Mouse (Mus musculus) ovary, postnatal 36 days (tissue): Measurements from ENCODE around the gene Ctsa.
"Not testable (repeated sequence)": the region's sequence is repeated elsewhere in the genome, so short reads cannot be mapped to it uniquely, and the experiment has no call there.

Experiments used
- DNase-seq: peaks from one replicate; pipeline ENCODE4 v3.0.0; 2022; ENCODE audit warnings: low spot score, mixed read lengths

Gene Ctsa

DNA sequence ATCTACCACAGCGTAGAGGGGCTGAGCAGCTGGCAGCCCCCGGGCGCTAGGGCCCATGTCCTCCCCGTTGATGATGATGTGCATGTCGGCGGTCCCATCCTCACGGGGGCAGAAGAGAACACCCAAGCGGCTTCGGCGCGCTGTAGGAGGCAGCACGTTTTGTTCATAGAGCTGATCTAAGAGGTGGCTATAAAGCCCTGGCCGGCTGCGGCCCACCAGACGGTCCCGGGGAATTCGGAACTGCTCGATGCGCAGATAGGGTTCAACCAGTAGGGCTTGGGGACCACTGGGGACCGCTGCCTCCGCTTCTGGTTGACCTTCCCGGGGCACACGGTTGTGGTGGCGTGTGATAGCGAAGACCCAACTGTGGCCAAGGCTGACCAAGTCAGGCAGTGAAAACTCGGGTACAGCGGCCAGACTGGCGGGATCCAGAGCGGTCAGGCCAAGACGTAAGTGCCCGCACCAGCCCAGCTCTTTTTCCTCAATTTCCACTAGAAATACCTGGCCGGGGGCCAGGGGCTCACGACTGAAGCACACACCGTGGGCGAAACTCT lies at the start of gene Ctsa:
Ctsa (plus strand) TSS at position 126 of the 554 bp plus-strand sequence.
- peak; percentile 81 for DNase-seq

DNA sequence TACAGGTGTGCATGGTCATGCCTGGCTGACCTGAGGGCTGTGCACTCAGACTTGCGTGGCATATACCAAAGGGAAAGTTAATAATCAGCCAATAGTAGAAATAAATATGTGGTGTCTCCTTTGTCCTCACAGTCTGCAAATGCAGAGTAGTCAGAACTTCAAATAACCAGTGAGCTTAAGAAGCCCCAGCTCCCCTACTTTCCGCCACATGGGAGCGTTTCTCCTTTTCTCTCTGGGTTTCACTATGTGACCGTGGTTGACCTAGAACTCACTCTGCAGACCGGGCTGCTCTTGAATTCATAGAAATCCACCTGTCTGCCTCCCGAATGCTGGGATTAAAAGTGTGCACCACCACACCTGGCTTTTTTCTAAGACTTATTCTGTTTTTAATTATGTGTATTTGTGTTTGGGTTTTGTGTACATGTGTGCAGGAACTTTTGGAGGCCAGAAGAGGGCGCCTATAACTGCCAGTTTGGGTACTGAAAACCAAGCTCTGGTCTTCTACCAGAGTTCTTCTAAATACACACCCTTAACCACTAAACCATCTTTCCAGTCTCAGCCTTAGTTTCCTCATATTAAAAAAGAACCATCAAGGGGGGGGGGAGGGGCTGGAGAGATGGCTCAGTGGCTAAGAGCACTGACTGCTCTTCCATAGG lies 48.6 kb upstream of the Ctsa start:
- no peak for DNase-seq

DNA sequence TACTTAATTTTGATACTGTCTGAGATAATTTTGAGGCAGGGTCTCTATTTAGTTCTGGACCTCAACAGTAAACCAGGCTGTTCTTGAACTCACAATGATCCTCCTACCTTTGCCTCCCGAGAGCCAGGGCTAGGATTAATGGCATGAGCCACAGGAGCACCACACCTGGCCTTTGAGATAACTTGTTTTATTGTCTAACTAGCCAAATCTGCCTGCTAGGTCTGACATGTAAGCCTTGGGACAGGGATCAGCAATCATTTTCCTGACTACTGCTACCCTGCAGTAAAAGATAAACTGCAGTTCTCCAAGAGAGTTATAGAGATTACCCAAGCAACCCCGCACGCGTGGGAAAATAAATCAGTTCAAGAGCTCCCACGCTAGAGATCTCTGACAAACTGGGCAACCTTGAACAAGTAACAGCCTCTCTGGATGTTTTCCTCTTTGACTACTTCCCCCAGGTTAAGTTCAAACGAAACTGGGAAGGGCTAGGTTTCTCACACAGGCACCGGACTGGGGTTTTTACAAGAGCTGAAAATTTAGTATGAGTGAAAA lies 47.7 kb upstream of the Ctsa start:
- no peak for DNase-seq

DNA sequence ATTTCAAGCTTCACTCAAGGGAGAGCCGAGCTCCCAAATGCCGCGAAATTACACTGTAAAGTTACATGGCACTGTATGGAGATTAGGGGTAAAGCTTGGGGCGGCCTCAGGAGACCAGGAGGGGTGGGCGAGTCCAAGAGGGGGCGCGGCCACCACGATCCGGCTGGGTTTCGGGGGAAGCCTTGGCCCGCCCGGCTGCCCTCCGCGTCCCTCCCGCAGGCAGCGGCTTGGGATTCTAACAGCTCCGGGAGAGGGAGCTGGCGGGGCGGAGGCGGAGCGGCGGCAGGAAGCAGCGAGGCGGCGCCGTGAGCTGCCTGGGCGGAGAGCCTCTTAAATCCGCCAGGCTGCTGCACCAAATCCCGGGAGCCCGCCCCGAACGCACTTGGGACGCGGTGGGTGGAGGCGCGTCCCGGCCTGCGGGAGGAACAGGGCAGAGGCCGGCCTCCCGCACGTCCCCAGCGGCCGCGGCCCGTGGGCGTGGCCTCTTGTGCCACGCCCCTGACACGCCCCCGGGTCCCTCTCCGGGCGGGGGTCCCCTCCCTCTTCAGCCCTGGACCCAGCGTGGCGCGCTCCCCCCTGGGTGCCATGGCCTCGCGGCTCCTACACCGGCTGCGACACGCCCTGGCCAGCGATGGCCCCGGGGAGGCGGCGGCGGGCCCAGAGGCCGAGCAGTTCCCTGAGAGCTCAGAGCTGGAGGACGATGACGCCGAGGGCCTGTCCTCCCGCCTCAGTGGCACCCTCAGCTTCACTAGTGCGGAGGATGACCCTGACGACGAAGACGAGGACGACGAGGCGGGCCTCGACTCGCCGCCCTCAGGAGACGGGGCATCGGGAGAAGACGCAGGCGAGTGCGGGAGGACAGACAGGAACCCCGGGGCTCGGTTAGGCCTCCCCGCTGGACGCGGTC lies 46.9 kb upstream of the Ctsa start, which contains the start of gene Snx21:
Snx21 (plus strand) TSS at position 343 of the 907 bp plus-strand sequence.
- DNase-seq = peak; percentile 93

DNA sequence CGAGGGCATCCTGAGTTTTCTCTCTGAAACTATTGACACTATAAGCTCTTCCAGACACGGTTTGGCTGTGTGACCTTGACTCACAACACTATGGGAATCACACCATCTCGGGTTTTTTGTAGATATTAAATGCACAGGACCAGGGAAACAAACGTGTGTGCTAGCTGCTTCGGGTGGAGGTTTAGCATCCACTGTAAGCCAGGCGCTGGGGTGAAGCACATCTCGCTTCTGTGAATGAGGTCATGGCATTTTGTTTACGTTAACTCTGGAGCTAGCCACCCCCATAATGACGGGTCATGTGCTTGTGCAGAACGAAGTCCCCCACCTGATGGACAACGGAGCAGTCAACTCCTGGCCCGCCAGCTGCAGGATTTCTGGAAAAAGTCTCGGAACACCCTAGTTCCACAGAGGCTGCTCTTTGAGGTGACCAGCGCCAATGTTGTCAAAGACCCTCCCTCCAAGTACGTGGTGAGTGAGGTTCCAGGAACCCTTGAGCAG lies 46.2 kb upstream of the Ctsa start:
- DNase-seq = no peak

DNA sequence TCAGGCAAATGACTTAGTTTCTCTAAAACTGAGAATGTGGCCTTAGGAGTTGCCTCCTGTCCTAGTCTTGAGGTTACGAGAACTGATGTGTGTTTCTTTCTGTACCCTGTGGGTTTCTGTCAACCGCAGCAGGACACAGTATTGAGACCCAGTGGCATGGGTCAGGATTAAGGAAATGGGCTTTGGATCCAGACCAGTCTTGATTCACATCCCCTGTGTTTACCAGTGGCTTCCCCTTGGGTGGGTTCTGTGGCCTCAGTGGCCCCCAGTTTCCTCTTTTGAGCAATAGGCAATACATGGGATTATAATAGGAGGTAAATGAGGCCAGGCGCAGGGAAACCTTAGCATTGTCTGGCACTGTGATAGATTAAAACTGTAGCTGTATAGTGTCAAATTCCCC lies 45.6 kb upstream of the Ctsa start:
- no peak for DNase-seq

DNA sequence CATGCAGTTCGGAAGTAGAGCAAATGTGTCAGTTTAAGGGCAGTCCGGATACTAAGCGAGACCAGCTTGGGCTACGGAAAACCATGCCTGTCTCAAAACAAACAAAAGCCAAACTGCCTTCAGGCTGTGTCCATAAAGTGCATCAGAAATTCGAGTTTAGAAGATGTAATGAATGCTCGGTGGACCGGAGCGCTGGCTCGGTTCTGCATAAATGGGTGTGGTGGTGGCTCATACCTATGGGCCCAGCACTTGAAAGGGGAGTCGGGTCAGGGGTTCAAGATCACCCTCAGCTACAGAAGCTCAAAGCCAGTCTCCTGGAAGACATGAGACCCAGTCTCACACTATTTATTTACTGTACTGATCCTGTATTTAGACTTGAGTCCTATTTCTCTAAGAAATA lies 44.9 kb upstream of the Ctsa start:
- no peak for DNase-seq

DNA sequence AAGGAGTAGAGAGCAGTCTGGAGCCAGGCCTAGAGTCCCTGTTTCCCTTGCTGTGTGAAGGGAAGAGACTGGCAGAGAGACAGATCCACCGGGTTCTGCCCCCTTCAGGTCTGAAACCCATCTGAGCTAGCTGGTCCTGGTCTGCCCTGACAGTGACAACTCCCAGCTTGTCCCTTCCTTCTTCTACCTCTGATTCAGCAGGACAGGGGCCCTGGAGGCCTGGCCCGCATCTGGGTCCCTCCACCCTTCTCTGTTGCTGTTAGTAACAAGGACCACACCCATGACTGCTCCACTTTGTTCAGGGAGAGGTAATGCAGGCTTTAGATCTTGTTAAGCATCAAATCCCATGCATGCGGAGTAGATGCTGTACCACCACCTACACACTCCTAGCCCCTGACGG lies 44.3 kb upstream of the Ctsa start:
- DNase-seq = no peak

DNA sequence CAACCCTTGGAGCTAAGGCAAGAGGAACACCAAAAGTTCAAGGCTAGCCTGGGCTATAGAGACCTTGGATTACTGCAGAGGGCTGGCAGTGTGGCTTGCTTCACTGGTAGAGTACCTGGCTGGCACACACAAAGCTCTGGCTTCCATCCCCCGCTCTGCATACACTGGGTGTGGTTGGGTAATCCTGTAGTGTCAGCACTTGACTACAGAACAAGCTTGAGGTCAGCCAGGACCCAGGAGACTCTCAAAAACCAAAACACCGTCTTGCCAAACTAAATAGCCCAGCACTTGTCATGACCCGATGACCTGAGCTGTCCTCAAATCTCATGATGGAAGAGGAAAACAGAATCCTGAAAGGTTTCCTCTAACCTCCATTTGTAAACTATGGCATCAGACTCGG lies 42.2 kb upstream of the Ctsa start:
- DNase-seq = no peak

DNA sequence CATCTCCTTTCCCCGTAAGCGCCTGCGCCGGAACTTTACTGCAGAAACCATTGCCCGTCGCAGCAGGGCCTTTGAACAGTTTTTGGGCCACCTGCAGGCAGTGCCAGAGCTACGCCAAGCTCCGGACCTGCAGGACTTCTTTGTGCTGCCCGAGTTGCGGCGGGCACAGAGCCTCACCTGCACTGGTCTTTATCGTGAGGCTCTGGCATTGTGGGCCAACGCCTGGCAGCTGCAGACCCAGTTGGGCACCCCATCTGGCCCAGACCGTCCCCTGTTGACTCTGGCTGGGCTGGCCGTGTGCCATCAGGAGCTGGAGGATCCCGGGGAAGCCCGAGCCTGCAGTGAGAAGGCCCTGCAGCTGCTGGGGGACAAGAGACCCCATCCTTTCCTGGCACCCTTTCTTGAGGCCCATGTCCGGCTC lies 40.8 kb upstream of the Ctsa start:
- DNase-seq = no peak

DNA sequence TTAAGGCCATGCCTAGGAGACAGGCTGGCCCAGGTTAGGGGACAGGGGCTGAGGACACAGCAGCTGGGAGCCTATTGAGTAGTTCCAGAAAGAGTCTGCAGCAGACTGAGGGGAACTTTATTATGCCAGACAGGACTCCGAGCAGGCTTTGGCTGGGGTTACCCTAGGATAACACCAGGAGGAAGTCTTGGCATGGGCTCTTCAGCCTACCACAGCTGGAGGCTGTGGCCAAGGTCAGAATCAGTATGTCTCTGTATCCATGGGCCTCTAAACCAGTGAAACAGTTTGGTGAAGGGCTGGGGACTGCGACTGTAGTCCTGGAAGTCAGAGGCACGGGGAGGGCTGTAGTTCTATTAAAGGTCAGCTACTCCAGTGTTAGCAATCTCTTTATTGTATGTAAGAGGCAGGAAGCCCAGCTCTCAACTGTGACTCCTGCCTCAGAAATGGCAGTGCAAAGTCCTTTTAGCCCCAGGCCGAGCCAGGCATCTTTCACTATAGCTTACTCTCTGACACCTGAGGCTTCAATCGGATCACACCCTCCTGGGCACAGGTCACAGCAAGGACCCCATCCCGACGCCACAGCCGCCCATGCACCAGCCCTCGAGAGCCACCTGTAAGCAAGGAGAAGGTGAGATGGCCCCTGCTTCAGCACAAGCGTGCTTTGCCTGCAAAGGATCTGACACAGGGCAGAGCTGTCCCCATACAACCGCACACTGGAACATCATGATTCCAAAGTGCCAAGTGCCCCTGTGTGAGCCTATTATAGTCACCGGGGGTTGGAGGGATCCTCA lies 40.1 kb upstream of the Ctsa start:
- no peak for DNase-seq

DNA sequence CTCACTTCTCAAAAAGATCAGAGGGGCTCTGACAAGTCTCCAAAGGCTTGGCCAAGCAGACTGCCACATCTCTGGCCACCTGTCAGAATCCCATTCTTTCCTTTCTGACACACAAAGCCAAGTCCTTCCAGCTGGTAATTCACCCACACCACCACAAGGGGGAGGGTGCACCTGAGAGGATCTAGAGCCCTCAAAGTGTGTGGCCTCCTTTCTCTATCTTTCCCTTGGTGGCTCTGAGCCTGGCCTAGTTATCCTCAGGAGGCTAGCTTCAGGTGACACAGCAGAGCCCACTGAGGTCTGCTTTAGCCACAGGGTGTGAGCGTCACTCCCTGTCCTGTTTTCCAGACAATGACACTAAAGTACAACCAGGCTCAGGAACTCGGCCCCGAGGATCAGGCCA lies 39.4 kb upstream of the Ctsa start:
- DNase-seq = peak; percentile 50

DNA sequence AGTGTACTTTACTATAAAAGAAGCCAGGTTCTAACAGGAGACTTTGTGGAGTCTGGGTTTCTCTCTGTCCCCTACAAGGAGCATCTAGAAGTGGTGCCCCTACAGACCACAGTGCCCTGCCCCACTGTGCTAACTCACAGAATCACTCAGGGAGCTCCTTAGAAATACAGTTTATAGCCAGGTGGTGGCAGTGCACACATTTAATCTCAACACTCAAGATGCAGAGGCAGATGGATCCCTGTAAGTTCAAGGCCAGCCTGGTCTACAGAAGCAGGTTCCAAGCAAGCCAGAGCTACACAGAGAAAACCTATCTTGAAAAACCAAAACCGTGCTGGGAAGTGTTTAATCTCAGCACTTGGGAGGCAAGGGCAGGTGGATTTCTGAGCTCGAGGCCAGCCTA lies 38.9 kb upstream of the Ctsa start:
- no peak for DNase-seq

DNA sequence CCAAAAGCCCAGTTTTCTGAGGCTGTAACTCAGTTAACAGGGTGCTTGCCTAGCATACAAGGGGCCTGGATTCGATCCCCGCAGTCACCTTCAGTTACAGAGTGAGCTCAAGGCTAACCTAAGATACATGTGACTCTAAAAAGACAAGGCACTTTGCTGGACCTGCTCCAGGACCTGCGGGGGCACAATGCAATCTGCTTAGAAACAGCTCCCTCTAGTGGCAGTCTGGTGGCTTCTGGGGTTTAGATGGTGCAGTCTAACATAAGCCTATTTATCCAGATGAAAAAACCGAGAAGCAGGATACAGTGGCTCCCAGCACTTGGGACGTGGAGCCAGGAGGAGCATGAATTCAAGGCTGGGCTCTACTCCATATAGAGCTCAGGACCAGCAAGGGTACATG lies 38.4 kb upstream of the Ctsa start:
- DNase-seq = peak; percentile 81

DNA sequence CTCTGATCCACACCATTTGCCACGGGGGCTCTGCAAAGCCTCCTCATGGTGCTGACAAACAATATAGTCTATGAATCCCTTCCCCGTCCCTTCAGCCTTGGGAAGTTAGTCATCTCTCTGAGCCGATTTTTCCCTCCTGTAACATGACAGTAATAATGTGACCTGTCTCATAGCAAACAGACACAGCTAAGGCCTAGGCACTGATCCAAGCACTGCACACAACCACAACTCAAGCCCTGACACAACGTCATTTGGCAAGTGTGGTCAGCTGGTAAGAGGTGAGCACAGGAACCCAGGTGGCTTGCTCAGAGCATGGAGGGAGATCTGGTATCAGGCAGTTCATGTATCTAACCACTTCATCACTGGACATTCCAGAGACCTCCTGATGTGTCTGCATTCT lies 36.8 kb upstream of the Ctsa start:
- no peak for DNase-seq

DNA sequence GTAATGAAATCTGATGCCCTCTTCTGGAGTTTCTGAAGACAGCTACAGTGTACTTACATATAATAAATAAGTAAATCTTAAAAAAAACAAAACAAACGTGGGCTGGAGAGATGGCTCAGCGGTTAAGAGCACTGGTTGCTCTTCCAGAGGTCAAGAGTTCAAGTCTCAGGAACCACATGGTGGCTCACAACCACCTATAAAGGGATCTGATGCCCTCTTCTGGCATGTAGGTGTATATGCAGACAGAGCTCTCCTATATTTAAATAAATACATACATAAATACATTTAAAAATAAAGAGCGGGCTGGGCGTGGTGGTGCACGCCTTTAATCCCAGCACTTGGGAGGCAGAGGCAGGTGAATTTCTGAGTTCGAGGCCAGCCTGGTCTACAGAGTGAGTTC lies 34.1 kb upstream of the Ctsa start:
- not testable (repeated sequence) for DNase-seq

DNA sequence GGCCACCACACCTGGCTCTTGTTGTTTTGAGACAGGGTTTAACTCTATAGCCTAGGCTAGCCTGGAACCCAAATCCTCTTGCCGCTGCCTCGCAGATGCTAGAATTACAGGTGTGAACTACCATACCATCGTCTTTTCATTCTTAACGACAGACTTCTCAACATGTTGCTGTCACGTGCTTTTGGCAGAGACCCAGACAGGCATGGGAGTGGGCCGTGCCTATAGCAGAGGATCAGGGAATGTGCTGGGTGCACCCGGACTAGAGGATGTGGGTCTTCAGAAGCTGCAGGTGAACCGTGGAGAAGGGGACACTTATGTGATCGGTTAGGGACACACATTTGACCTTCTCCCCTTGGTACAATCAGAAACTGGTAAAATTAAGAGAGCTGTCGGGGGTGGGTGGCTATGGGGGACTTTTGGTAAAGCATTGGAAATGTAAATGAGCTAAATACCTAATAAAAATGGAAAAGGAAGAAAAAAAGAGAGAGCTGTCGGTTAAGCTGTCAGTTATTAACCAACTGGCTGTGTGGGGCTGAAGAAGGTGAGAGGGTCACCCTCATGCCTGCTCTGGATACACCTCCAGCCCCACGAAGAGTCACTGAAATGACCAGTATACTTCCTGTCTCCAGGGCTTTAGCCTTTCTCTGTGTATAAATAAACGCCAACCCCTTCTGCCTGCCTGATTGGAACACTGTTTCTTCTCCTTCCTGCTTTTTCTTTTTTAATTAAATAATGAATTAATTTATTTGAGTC lies 32.2 kb upstream of the Ctsa start:
- no peak for DNase-seq

DNA sequence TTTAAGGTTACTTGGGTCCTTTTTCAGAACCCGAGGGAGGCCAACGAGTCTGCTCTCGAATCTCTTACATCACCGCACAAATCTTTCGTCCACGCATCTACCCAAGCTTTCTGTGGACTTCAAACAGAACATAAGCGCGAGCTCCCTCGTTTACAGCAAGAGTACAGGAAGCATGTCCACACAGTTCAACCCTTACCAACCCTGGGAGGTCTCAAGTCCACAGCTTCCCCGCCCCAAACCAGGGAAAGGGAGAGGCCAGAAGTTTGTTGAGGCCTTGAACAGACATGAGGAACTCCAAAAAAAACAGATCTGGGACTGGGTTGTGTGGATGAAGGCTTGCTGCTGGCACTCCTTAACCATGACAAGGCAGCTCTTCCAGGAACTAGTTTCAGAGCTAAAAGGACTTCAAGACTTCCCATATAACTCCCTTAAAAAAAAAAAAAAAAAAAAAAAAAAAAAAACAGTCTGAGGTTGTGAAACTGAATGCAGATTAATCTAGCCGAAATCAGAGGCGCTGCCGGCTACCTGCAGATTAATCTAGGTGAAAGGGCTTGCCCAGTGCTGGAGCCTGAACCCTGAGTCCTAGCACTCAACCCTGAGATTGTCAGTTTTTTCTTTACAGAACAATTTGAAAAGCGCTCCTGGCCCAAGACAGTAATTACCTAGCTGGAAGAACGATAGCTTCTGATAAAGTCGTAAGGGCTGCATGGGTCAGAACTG lies 29.3 kb upstream of the Ctsa start:
- DNase-seq = no peak

DNA sequence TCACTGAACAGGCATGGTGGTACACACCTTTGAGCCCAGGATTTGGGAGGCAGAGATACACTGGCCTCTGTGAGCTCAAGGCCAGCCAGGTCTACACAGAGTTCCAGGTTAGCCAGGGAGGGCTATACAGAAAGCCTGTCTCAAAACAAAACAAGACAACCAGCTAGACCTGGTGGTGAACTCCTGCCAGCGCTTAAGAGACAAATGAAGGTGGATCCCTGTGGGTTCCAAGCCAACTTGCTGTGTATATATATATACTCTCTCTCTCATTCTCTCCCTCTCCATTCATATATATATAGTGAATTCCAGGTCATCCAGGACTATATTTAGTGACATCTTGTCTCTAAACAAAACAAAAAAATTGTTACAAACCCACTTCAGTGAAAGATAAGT lies 28.8 kb upstream of the Ctsa start:
- DNase-seq = no peak
